12 mouse cellular contexts compared by ENCODE assay signal in the genomic region with DNA sequence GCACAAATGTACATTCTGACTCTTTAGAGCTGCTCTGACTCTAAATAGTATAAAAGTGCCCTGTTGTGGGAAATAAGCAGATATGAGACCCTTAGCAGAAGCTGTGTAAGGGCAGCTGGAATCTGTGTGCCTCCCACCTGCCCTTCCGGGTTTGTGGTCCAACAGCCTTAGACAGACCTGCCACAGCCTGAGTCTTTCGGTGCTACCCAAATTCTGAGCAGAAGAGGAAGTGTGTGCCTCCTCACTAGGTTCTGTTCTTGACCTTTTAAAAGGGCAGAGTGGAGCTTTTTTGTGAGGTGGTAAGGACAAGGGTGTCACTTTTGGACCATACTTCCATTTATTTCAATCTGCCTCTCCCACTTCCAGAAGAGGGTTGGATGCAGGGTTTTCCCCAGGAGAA. TPM values are rescaled to one million over a fixed set of nuclear protein-coding genes. Genes with fewer than 3 reads are reported as not detected.
DNase-seq lines count a peak whose midpoint lies in the region; ATAC-seq and TF ChIP-seq lines count a peak whose summit lies in the region.
"Had no signal": no experiment of that assay in that cellular context is flagged by ENCODE, and none has a peak within 500 bp of the region (broad histone marks: within the 10 kb centered on the region; RNA-seq: fewer than 3 reads in every experiment).

No protein-coding gene starts in this region.

- H3K36me3 ChIP-seq in kidney, adult 2 months (ENCODE audit: control insufficient read depth, insufficient read depth, low read length), result no peaks in the 10 kb centered on the region
- no peaks in the 10 kb centered on the region for H3K36me3 ChIP-seq in forebrain, postnatal 0 days (ENCODE audit: insufficient read depth)
- H3K36me3 ChIP-seq: heart, embryonic 10.5 days had no signal

- peaks cover 8% of the 10 kb centered on the region; the same call in 1 of the 2 replicates for H3K4me1 ChIP-seq in kidney, adult 2 months (ENCODE audit: control insufficient read depth, insufficient read depth, low read length)
- H3K4me1 ChIP-seq in brown adipose tissue, adult 24 weeks (ENCODE audit: control insufficient read depth, insufficient read depth, insufficient read length, low read length), result peaks cover 21% of the 10 kb centered on the region
- H3K4me1 ChIP-seq in forebrain, postnatal 0 days (ENCODE audit: insufficient read depth), result no peaks in the 10 kb centered on the region

- H3K27me3 ChIP-seq in kidney, adult 2 months (replicated peaks; ENCODE audit: control insufficient read depth, insufficient read depth, low read length), result no peaks in the 10 kb centered on the region
- no peaks in the 10 kb centered on the region for H3K27me3 ChIP-seq in forebrain, postnatal 0 days (ENCODE audit: insufficient read depth, low read length)

- DNase-seq in kidney, adult 2 months, result no peak
- DNase-seq in kidney, adult 9 months, result no peak
- DNase-seq in B cell, adult 2 months, result peak; percentile 58 to 67
- no peak for DNase-seq in cerebellum, postnatal 36 days
- DNase-seq in forebrain, postnatal 0 days, result no peak
- DNase-seq in retina, embryonic 14.5 days (ENCODE audit: low spot score), result no peak
- DNase-seq: cerebellum, adult 9-10 months; kidney, adult 11 months had no signal

- no peak overlapping the region for H3K4me2 ChIP-seq in forebrain, postnatal 0 days (ENCODE audit: low read depth)

- no peak for TF ChIP-seq CTCF in kidney, adult 2 months (conservative IDR thresholded peaks at IDR 0.05; ENCODE audit: insufficient read depth, insufficient read length, low read depth, low read length)
- no peak for TF ChIP-seq CTCF in forebrain, postnatal 0 days (IDR thresholded peaks at IDR 0.05; ENCODE audit: low read depth)

- H3K4me3 ChIP-seq in kidney, adult 2 months (ENCODE audit: insufficient read depth, low read depth, low read length), result no peak overlapping the region
- no peak overlapping the region for H3K4me3 ChIP-seq in brown adipose tissue, adult 24 weeks (ENCODE audit: insufficient read depth, low read depth, low read length)
- no peak overlapping the region for H3K4me3 ChIP-seq in forebrain, postnatal 0 days (ENCODE audit: low read depth, low read length)
- H3K4me3 ChIP-seq: heart, embryonic 10.5 days had no signal

- H3K27ac ChIP-seq in kidney, adult 2 months (ENCODE audit: insufficient read depth, low read depth, low read length), result peak overlapping the region; percentile 6
- peak overlapping the region; percentile 86 for H3K27ac ChIP-seq in brown adipose tissue, adult 24 weeks (replicated peaks; ENCODE audit: low read depth, low read length)
- H3K27ac ChIP-seq in forebrain, postnatal 0 days (ENCODE audit: low read depth, low read length), result no peak overlapping the region
- H3K27ac ChIP-seq: heart, embryonic 10.5 days had no signal

- no peak overlapping the region for H3K9ac ChIP-seq in forebrain, postnatal 0 days

- no peak for TF ChIP-seq POLR2A in kidney, adult 2 months (IDR thresholded peaks at IDR 0.05; ENCODE audit: low read depth, low read length)

- no peaks in the 10 kb centered on the region for H3K9me3 ChIP-seq in forebrain, postnatal 0 days (ENCODE audit: low read length)
- H3K9me3 ChIP-seq: heart, embryonic 10.5 days had no signal

- ATAC-seq in monocyte, adult 5-6 weeks (replicated peaks; ENCODE audit: insufficient number of reproducible peaks, low FRiP score, low TSS enrichment, poor library complexity, severe bottlenecking), result peak; percentile 79
- no peak for ATAC-seq in forebrain, postnatal 0 days
- ATAC-seq: midbrain, embryonic 16.5 days had no signal

- 72% methylated on average over 2 of the region's 2 CpGs for WGBS in kidney, adult 2 months
- WGBS in forebrain, postnatal 0 days, result 93% methylated on average over 2 of the region's 2 CpGs

RNA-seq across cellular contexts. Expression of a gene that starts 33.1 kb away (rescaled TPM):
- 20.8 and 22.2 TPM in 2 replicates for polyA plus RNA-seq in kidney, adult 2 months (2012; rRNA removed)
- 18.2 and 19.6 TPM in 2 replicates for polyA plus RNA-seq in brown adipose tissue, adult 24 weeks (2012; ENCODE audit: insufficient read depth, insufficient read length, missing spikeins)
- total RNA-seq in monocyte, adult 5-6 weeks (2017), result 91.0 to 131 TPM (median 108 TPM) in 3 replicates
- total RNA-seq in forebrain, postnatal 0 days (2014; rRNA removed), result 76.7 and 82.6 TPM in 2 replicates
- polyA plus RNA-seq in forebrain, postnatal 0 days (2015; fragmentation: Nextera tagmentation; extraction: Ambion mirVana), result 22.7 and 33.6 TPM in 2 replicates

RNA-seq across cellular contexts. Expression of a gene that starts 46.0 kb away (rescaled TPM):
- polyA plus RNA-seq in kidney, adult 2 months (2012; rRNA removed), result 65.8 and 66.0 TPM in 2 replicates
- polyA plus RNA-seq in brown adipose tissue, adult 24 weeks (2012; ENCODE audit: insufficient read depth, insufficient read length, missing spikeins), result 29.5 and 44.8 TPM in 2 replicates
- total RNA-seq in monocyte, adult 5-6 weeks (2017), result 86.7 to 144 TPM (median 102 TPM) in 3 replicates
- 5.0 and 7.9 TPM in 2 replicates for total RNA-seq in forebrain, postnatal 0 days (2014; rRNA removed)
- polyA plus RNA-seq in forebrain, postnatal 0 days (2015; fragmentation: Nextera tagmentation; extraction: Ambion mirVana), result 9.2 and 11.1 TPM in 2 replicates

Comparison
In these comparisons a context has a peak if more than half of its experiments do, and no peak if none do; other contexts are left out.
1. DNase-seq: peak in B cell, adult 2 months (2 of 2); none in kidney, adult 2 months (single experiment), kidney, adult 9 months (single experiment), cerebellum, postnatal 36 days (0 of 2), forebrain, postnatal 0 days (single experiment) and retina, embryonic 14.5 days (single experiment).